Mouse (Mus musculus) G1E (cell line): Measurements from ENCODE around the gene Card19. TPM values are rescaled to one million over a fixed set of nuclear protein-coding genes. Genes with fewer than 3 reads are reported as not detected.
A peak's percentile ranks its signal among the peaks of the same experiment; 100 is the strongest.

Source experiments
- ATAC-seq: 2 replicates; pipeline ENCODE4 v1.8.0; 2016; ENCODE audit warnings: mild to moderate bottlenecking; ENCODE audit not compliant: insufficient number of reproducible peaks, poor library complexity, low FRiP score, severe bottlenecking; ENCODE audit errors: extremely low read depth
- DNase-seq: peaks from one replicate; pipeline ENCODE4 v3.0.0; 2012; ENCODE audit warnings: low spot score
- H3K27me3 ChIP-seq: 2 replicates; pipeline ENCODE4 v1.6.1; 2012; ENCODE audit warnings: mild to moderate bottlenecking, low read length, inconsistent platforms; ENCODE audit not compliant: insufficient read depth
- H3K36me3 ChIP-seq: replicated peaks from 2 replicates; pipeline ENCODE3; 2012; ENCODE audit warnings: mild to moderate bottlenecking, inconsistent platforms
- H3K4me1 ChIP-seq: 2 replicates; pipeline ENCODE4 v1.6.1; 2012; ENCODE audit warnings: low read depth, low read length, inconsistent platforms, mixed read lengths; ENCODE audit not compliant: insufficient read depth
- H3K4me3 ChIP-seq: 2 replicates; pipeline ENCODE4 v1.5.1; 2012; ENCODE audit warnings: low read depth, mild to moderate bottlenecking, inconsistent platforms, low read length, moderate library complexity, mixed read lengths
- H3K9me3 ChIP-seq: replicated peaks from 2 replicates; pipeline ENCODE4 v1.6.1; 2012; ENCODE audit warnings: inconsistent platforms
- CTCF ChIP-seq: IDR thresholded peaks from 2 replicates; pipeline ENCODE4 v1.5.1; 2012; ENCODE audit warnings: low read depth, low read length, inconsistent platforms, mixed read lengths
- GATA1 ChIP-seq: IDR thresholded peaks from 2 replicates; pipeline ENCODE4 v1.6.1; 2012; ENCODE audit warnings: borderline replicate concordance, low read length, inconsistent platforms, mixed read lengths
- GATA2 ChIP-seq: IDR thresholded peaks from 2 replicates; pipeline ENCODE4 v1.6.1; 2012; ENCODE audit warnings: low read depth, low read length, inconsistent platforms, borderline replicate concordance
- POLR2AphosphoS5 ChIP-seq: IDR thresholded peaks from 2 replicates; pipeline ENCODE4 v1.6.1; 2012; ENCODE audit warnings: low read depth, low read length, inconsistent platforms; ENCODE audit not compliant: insufficient replicate concordance
- TAL1 ChIP-seq: conservative IDR thresholded peaks from 2 replicates; pipeline ENCODE4 v1.6.1; 2012; ENCODE audit warnings: low read depth, low read length, inconsistent platforms, mixed read lengths
- polyA plus RNA-seq: library from polyadenylated mRNA; stranded (reverse); fragments of >175 nt; gene quantifications from 2 replicates; pipeline ENCODE4 v1.2.3, GENCODE M21; 2012
- total RNA-seq, 2 experiments: library from RNA; stranded (forward) in 1 of 2; stranded (reverse) in 1 of 2; fragments of 200-1000 nt in 1 of 2; fragments of >200 nt in 1 of 2; fragmentation: Nextera tagmentation in 1 of 2; gene quantifications; 2 replicates each; pipeline ENCODE4 v1.2.3; 2014 to 2017

The Card19 gene
- total and polyA plus RNA-seq, 3 experiments = 8.4 to 15.8 (median 12.2) TPM

- Histone ChIP-seq H3K27me3 (peaks cover 8% of the 10 kb centered on the region), H3K9me3 (no peaks in the 10 kb centered on the region), H3K36me3 (peaks cover 33% of the 10 kb centered on the region), H3K4me3 (no peak overlapping the region), H3K4me1 (peaks cover 58% of the 10 kb centered on the region)
- no peak for TF ChIP-seq TAL1
- DNase-seq = no peak
- ATAC-seq = no peak
These were observed 26.9 kb downstream of the Card19 start for GRCm38 (mm10) chr13:49188966-49189360.

- ATAC-seq (no peak), DNase-seq (no peak)
- Histone ChIP-seq H3K36me3 (peaks cover 28% of the 10 kb centered on the region), H3K27me3 (peaks cover 13% of the 10 kb centered on the region), H3K4me3 (peak overlapping the region; percentile 89), H3K4me1 (peaks cover 58% of the 10 kb centered on the region), H3K9me3 (no peaks in the 10 kb centered on the region)
- TF ChIP-seq GATA2 (no peak), GATA1 (no peak), TAL1 (no peak), POLR2AphosphoS5 (no peak), CTCF (no peak)
These were observed 27.4 kb downstream of the Card19 start for GRCm38 (mm10) chr13:49188219-49188965.

GRCm38 (mm10) chr13:49187288-49188218 lies 28.3 kb downstream of the Card19 start, which contains the start of gene Ninj1:
Gene Ninj1, plus strand, starts transcription at chr13:49187485.
- H3K9me3 ChIP-seq = no peaks in the 10 kb centered on the region
- DNase-seq (peak; percentile 98), ATAC-seq (peak; percentile 82)
- peaks cover 58% of the 10 kb centered on the region for H3K4me1 ChIP-seq
- peak within 1 kb of the TSS; percentile 89 for H3K4me3 ChIP-seq
- TF ChIP-seq TAL1 (peak; percentile 58), GATA1 (no peak)
- peaks cover 22% of the 10 kb centered on the region for H3K27me3 ChIP-seq
- peaks cover 22% of the 10 kb centered on the region for H3K36me3 ChIP-seq

GRCm38 (mm10) chr13:49186798-49187287 lies 29.0 kb downstream of the Card19 start:
- Histone ChIP-seq H3K4me1 (peaks cover 55% of the 10 kb centered on the region), H3K36me3 (peaks cover 18% of the 10 kb centered on the region), H3K27me3 (peaks cover 29% of the 10 kb centered on the region), H3K4me3 (peak overlapping the region; percentile 89; the same call in 1 of the 2 replicates), H3K9me3 (no peaks in the 10 kb centered on the region)
- no peak for DNase-seq
- TF ChIP-seq TAL1 (no peak), CTCF (no peak), GATA1 (no peak), POLR2AphosphoS5 (no peak), GATA2 (no peak)
- ATAC-seq = no peak; the same call in 1 of the 2 replicates

GRCm38 (mm10) chr13:49183646-49184045 lies 32.2 kb downstream of the Card19 start:
- no peak for DNase-seq
- Histone ChIP-seq H3K27me3 (peaks cover 56% of the 10 kb centered on the region), H3K4me3 (no peak overlapping the region), H3K36me3 (no peaks in the 10 kb centered on the region), H3K9me3 (no peaks in the 10 kb centered on the region), H3K4me1 (peaks cover 32% of the 10 kb centered on the region)
- TF ChIP-seq TAL1 (no peak), CTCF (no peak), GATA2 (no peak), POLR2AphosphoS5 (no peak), GATA1 (no peak)
- ATAC-seq = no peak

GRCm38 (mm10) chr13:49183161-49183560 lies 32.7 kb downstream of the Card19 start:
- TF ChIP-seq POLR2AphosphoS5 (no peak), CTCF (no peak), GATA2 (no peak), TAL1 (no peak)
- Histone ChIP-seq H3K27me3 (peaks cover 58% of the 10 kb centered on the region), H3K4me3 (no peak overlapping the region), H3K9me3 (no peaks in the 10 kb centered on the region), H3K36me3 (no peaks in the 10 kb centered on the region), H3K4me1 (peaks cover 27% of the 10 kb centered on the region)
- DNase-seq (no peak), ATAC-seq (no peak)
